Mouse (Mus musculus): ENCODE measurements around the gene Daam1.

DNA sequence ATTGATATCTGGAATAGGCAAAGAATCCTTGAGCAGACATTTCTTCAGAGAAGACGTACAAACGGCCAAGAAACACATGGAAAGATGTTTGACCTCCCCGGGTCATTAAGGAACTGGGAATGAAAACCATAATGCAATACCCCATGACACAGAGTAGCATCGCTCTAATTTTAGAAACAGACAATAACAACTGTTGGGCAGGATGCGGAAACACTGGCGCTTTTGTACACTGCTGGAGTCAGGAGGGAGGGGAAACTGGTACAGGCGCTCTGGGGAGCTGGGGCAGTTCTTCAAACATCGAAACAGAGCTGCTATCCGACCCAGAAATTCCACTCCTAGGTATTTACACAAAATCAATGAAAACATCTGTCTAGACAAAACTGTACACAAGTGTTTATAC is 23.6 kb upstream of the Daam1 start:
- TF ChIP-seq CTCF (IDR thresholded peaks at IDR 0.05; ENCODE audit: extremely low read depth, insufficient read depth, low read length): no peak
- TF ChIP-seq POLR2A (IDR thresholded peaks at IDR 0.05; ENCODE audit: extremely low read depth, insufficient read depth, low read length): no peak

Measured in cortical plate, adult 2 months (tissue).